Mouse (Mus musculus) CH12.LX (cell line): ENCODE measurements around the gene Cdc45. TPM values are rescaled to one million over a fixed set of nuclear protein-coding genes. Genes with fewer than 3 reads are reported as not detected.

Source experiments
- DNase-seq: peaks from one replicate; pipeline ENCODE4 v3.0.0-alpha.2; 2013; ENCODE audit errors: extremely low read depth
- H3K27ac ChIP-seq: 2 replicates; pipeline ENCODE4 v1.5.1; 2012; ENCODE audit warnings: low read depth, mild to moderate bottlenecking, control low read depth, moderate library complexity; ENCODE audit not compliant: insufficient read depth
- H3K27me3 ChIP-seq: replicated peaks from 2 replicates; pipeline ENCODE3; 2012; ENCODE audit warnings: inconsistent platforms
- H3K36me3 ChIP-seq, 2 experiments: replicated peaks in 1 of 2; 2 replicates each; pipeline versions ENCODE3 to v1.6.1; 2012; ENCODE audit warnings: inconsistent platforms in 1 of 2, low read length in 1 of 2, mild to moderate bottlenecking in 1 of 2, mixed read lengths in 1 of 2, moderate library complexity in 1 of 2; ENCODE audit not compliant: control insufficient read depth in 1 of 2, insufficient read depth in 1 of 2
- H3K4me1 ChIP-seq, 2 experiments: 2 replicates each; pipeline ENCODE4 v1.6.1; 2012; ENCODE audit warnings: inconsistent platforms in 1 of 2, moderate library complexity in 1 of 2; ENCODE audit not compliant: insufficient read depth in 2 of 2, control insufficient read depth in 1 of 2
- H3K4me2 ChIP-seq: 2 replicates; pipeline ENCODE4 v1.6.1; 2012; ENCODE audit warnings: low read depth, mild to moderate bottlenecking, control low read depth; ENCODE audit not compliant: poor library complexity, insufficient read depth, severe bottlenecking
- H3K4me3 ChIP-seq, 3 experiments: fragments of 150-350 bp in 1 of 3; sonication (generic) in 1 of 3; replicated peaks in 1 of 3; 2 replicates each; pipeline versions ENCODE3 to v1.5.1; 2011 to 2012; ENCODE audit warnings: low read depth in 2 of 3, low read length in 2 of 3, mild to moderate bottlenecking in 2 of 3, moderate library complexity in 2 of 3, control low read depth in 1 of 3, improper control_type of control experiment in 1 of 3, inconsistent platforms in 1 of 3, mixed read lengths in 1 of 3; ENCODE audit not compliant: poor library complexity in 1 of 3
- H3K79me2 ChIP-seq: replicated peaks from 2 replicates; pipeline ENCODE4 v1.6.1; 2012; ENCODE audit warnings: mild to moderate bottlenecking, moderate library complexity; ENCODE audit not compliant: control insufficient read depth, poor library complexity, insufficient read depth, severe bottlenecking; ENCODE audit errors: extremely low read depth
- H3K9ac ChIP-seq: 2 replicates; pipeline ENCODE4 v1.6.1; 2012; ENCODE audit warnings: low read depth, mild to moderate bottlenecking, control low read depth, moderate library complexity; ENCODE audit not compliant: insufficient read depth
- H3K9me3 ChIP-seq: replicated peaks from 2 replicates; pipeline ENCODE3; 2012; ENCODE audit warnings: low read length, inconsistent platforms, mixed read lengths
- BHLHE40 ChIP-seq: IDR thresholded peaks from 2 replicates; pipeline ENCODE4 v1.6.1; 2011; ENCODE audit warnings: mild to moderate bottlenecking, low read depth, low read length, improper control_type of control experiment
- CHD1 ChIP-seq: IDR thresholded peaks from 2 replicates; pipeline ENCODE4 v1.6.1; 2012; ENCODE audit warnings: low read depth, low read length, improper control_type of control experiment, inconsistent platforms
- CTCF ChIP-seq, 2 experiments: IDR thresholded peaks in 1 of 2; conservative IDR thresholded peaks in 1 of 2; 2 replicates each; pipeline ENCODE4 v1.5.1; 2011 to 2012; ENCODE audit warnings: low read depth in 2 of 2, low read length in 2 of 2, improper control_type of control experiment in 1 of 2, inconsistent platforms in 1 of 2, mild to moderate bottlenecking in 1 of 2, moderate library complexity in 1 of 2
- ELF1 ChIP-seq: IDR thresholded peaks from 2 replicates; pipeline ENCODE4 v1.6.1; 2014; ENCODE audit warnings: low read depth, mild to moderate bottlenecking, inconsistent platforms, low read length, improper control_type of control experiment
- EP300 ChIP-seq: IDR thresholded peaks from 2 replicates; pipeline ENCODE4 v1.6.1; 2011; ENCODE audit warnings: low read length, improper control_type of control experiment
- GABPA ChIP-seq: IDR thresholded peaks from 2 replicates; pipeline ENCODE4 v1.6.1; 2012; ENCODE audit warnings: low read depth, low read length, improper control_type of control experiment, inconsistent platforms; ENCODE audit not compliant: insufficient replicate concordance
- HCFC1 ChIP-seq: IDR thresholded peaks from 2 replicates; pipeline ENCODE4 v1.6.1; 2012; ENCODE audit warnings: low read depth, mild to moderate bottlenecking, inconsistent platforms, low read length, improper control_type of control experiment
- JUN ChIP-seq: IDR thresholded peaks from 2 replicates; pipeline ENCODE4 v1.6.1; 2011; ENCODE audit warnings: low read depth, mild to moderate bottlenecking, low read length, improper control_type of control experiment, moderate library complexity; ENCODE audit not compliant: insufficient read depth
- KAT2A ChIP-seq: IDR thresholded peaks from 2 replicates; pipeline ENCODE4 v1.6.1; 2012; ENCODE audit warnings: low read length, improper control_type of control experiment, inconsistent platforms; ENCODE audit not compliant: insufficient replicate concordance
- MAFK ChIP-seq: IDR thresholded peaks from 2 replicates; pipeline ENCODE4 v1.6.1; 2011; ENCODE audit warnings: low read length, improper control_type of control experiment; ENCODE audit not compliant: insufficient replicate concordance
- MAZ ChIP-seq: IDR thresholded peaks from 2 replicates; pipeline ENCODE4 v1.6.1; 2012; ENCODE audit warnings: low read depth, mild to moderate bottlenecking, inconsistent platforms, low read length, improper control_type of control experiment, moderate library complexity
- MEF2A ChIP-seq: IDR thresholded peaks from 2 replicates; pipeline ENCODE4 v1.6.1; 2014; ENCODE audit warnings: low read depth, mild to moderate bottlenecking, inconsistent platforms, low read length, improper control_type of control experiment, borderline replicate concordance
- NELFE ChIP-seq: IDR thresholded peaks from 2 replicates; pipeline ENCODE4 v1.6.1; 2011; ENCODE audit warnings: low read depth, low read length, improper control_type of control experiment
- PAX5 ChIP-seq: IDR thresholded peaks from 2 replicates; pipeline ENCODE4 v1.6.1; 2012; ENCODE audit warnings: low read length, inconsistent platforms, mixed read lengths
- POLR2AphosphoS2 ChIP-seq: IDR thresholded peaks from 2 replicates; pipeline ENCODE4 v1.6.1; 2011; ENCODE audit warnings: low read depth, low read length, improper control_type of control experiment
- RAD21 ChIP-seq: IDR thresholded peaks from 2 replicates; pipeline ENCODE4 v1.6.1; 2011; ENCODE audit warnings: low read depth, mild to moderate bottlenecking, low read length, improper control_type of control experiment, moderate library complexity
- SMC3 ChIP-seq: IDR thresholded peaks from 2 replicates; pipeline ENCODE4 v1.6.1; 2011; ENCODE audit warnings: low read depth, low read length, improper control_type of control experiment
- TBP ChIP-seq: conservative IDR thresholded peaks from 2 replicates; pipeline ENCODE4 v1.6.1; 2011; ENCODE audit warnings: low read depth, low read length, improper control_type of control experiment
- UBTF ChIP-seq: IDR thresholded peaks from 2 replicates; pipeline ENCODE4 v1.6.1; 2012; ENCODE audit warnings: low read depth, mild to moderate bottlenecking, inconsistent platforms, low read length, improper control_type of control experiment, moderate library complexity
- USF2 ChIP-seq: conservative IDR thresholded peaks from 2 replicates; pipeline ENCODE4 v1.6.1; 2011; ENCODE audit warnings: low read depth, low read length, improper control_type of control experiment
- ZNF384 ChIP-seq: IDR thresholded peaks from 2 replicates; pipeline ENCODE4 v1.6.1; 2012; ENCODE audit warnings: low read depth, low read length, improper control_type of control experiment, inconsistent platforms
- dilution Hi-C: fragments of 300-500 bp; cut with MboI; formaldehyde crosslinking; loops from 2 replicates; pipeline ENCODE4 v1.14.3; 2020; ENCODE audit warnings: low sequenced_read_pairs; ENCODE audit not compliant: extremely low pct_unique_long_range_greater_than_20kb, extremely low pct_ligation_motif_present
- in situ Hi-C: fragments of 300-500 bp; cut with MboI; formaldehyde crosslinking; loops from 3 replicates; pipeline ENCODE4 v1.14.3; 2019; ENCODE audit warnings: low sequenced_read_pairs, low pct_ligation_motif_present, low pct_unique_long_range_greater_than_20kb, mixed read lengths
- polyA plus RNA-seq: library from polyadenylated mRNA; unstranded; fragments of >175 nt; gene quantifications from 2 replicates; pipeline ENCODE4 v1.2.1, GENCODE M21; 2012; ENCODE audit warnings: low read depth; ENCODE audit not compliant: insufficient read length
- total RNA-seq, 2 experiments: library from RNA; depleted of rRNA; stranded (reverse); fragments of 300-350 nt in 1 of 2; fragments of >200 nt in 1 of 2; gene quantifications; 2 replicates each; pipeline ENCODE4 v1.2.3; 2012 to 2014

The Cdc45 gene
- total and polyA plus RNA-seq, 3 experiments = 117 to 144 (median 136) TPM

GRCm38 (mm10) chr16:18829102-18829501 lies 17.3 kb upstream of the Cdc45 start:
- Histone ChIP-seq H3K9ac (no peak overlapping the region), H3K9me3 (no peaks in the 10 kb centered on the region), H3K4me3 (no peak overlapping the region), H3K4me1 (no peaks in the 10 kb centered on the region), H3K27me3 (no peaks in the 10 kb centered on the region), H3K79me2 (no peaks in the 10 kb centered on the region), H3K4me2 (no peak overlapping the region), H3K27ac (no peak overlapping the region), H3K36me3 (peaks cover 81 to 98% of the 10 kb centered on the region in 2 experiments)
- dilution Hi-C loops = no loop called here
- in situ Hi-C loops = no loop called here
- no peak for TF ChIP-seq CTCF (conservative IDR thresholded peaks at IDR 0.05 in 1 of 2, IDR thresholded peaks at IDR 0.05 in 1 of 2; ENCODE audit: low read depth in 2 of 2, low read length in 2 of 2)
- no peak for TF ChIP-seq RAD21
- no peak for TF ChIP-seq EP300
- TF ChIP-seq JUN = no peak
- TF ChIP-seq USF2 = no peak
- no peak for TF ChIP-seq GABPA
- TF ChIP-seq HCFC1 = no peak
- TF ChIP-seq UBTF = no peak
- DNase-seq = no peak

GRCm38 (mm10) chr16:18828630-18829029 lies 16.8 kb upstream of the Cdc45 start:
- H3K79me2 ChIP-seq = no peaks in the 10 kb centered on the region
- in situ Hi-C loops = no loop called here

GRCm38 (mm10) chr16:18822925-18823324 lies 11.1 kb upstream of the Cdc45 start:
- Histone ChIP-seq H3K79me2 (no peaks in the 10 kb centered on the region), H3K27ac (no peak overlapping the region), H3K9ac (no peak overlapping the region), H3K9me3 (no peaks in the 10 kb centered on the region), H3K4me3 (no peak overlapping the region), H3K27me3 (no peaks in the 10 kb centered on the region), H3K4me1 (no peaks in the 10 kb centered on the region), H3K36me3 (peaks cover 89 to 98% of the 10 kb centered on the region in 2 experiments), H3K4me2 (no peak overlapping the region)
- in situ Hi-C loops (no loop called here), dilution Hi-C loops (no loop called here)
- no peak for DNase-seq
- TF ChIP-seq MEF2A = no peak
- no peak for TF ChIP-seq BHLHE40
- no peak for TF ChIP-seq USF2
- TF ChIP-seq MAFK = no peak
- no peak for TF ChIP-seq KAT2A
- TF ChIP-seq GABPA = no peak
- TF ChIP-seq POLR2AphosphoS2 = no peak
- TF ChIP-seq NELFE = no peak
- TF ChIP-seq, all 38 proteins: peak for 0

More at GRCm38 (mm10) chr16:18828630-18829029, 16.8 kb upstream of the Cdc45 start:
- dilution Hi-C loops = no loop called here
- Histone ChIP-seq H3K27me3 (no peaks in the 10 kb centered on the region), H3K27ac (no peak overlapping the region), H3K4me3 (no peak overlapping the region), H3K36me3 (peaks cover 81 to 98% of the 10 kb centered on the region in 2 experiments), H3K4me2 (no peak overlapping the region), H3K9ac (no peak overlapping the region), H3K9me3 (no peaks in the 10 kb centered on the region), H3K4me1 (no peaks in the 10 kb centered on the region)
- DNase-seq = no peak
- TF ChIP-seq MAZ = no peak
- TF ChIP-seq ZNF384 = no peak
- no peak for TF ChIP-seq GABPA
- no peak for TF ChIP-seq ELF1
- no peak for TF ChIP-seq PAX5
- TF ChIP-seq CHD1 = no peak
- no peak for TF ChIP-seq MEF2A
- TF ChIP-seq MAFK = no peak
- TF ChIP-seq TBP = no peak
- no peak for TF ChIP-seq NELFE
- TF ChIP-seq UBTF = no peak
- no peak for TF ChIP-seq CTCF (conservative IDR thresholded peaks at IDR 0.05 in 1 of 2, IDR thresholded peaks at IDR 0.05 in 1 of 2; ENCODE audit: low read depth in 2 of 2, low read length in 2 of 2)
- no peak for TF ChIP-seq RAD21
- no peak for TF ChIP-seq SMC3
- no peak for TF ChIP-seq KAT2A
